Mouse (Mus musculus): ENCODE data around the gene Ccl28. TPM values are rescaled to one million over a fixed set of nuclear protein-coding genes. Genes with fewer than 3 reads are reported as not detected.
"Not testable (repeated sequence)": the region's sequence is repeated elsewhere in the genome, so short reads cannot be mapped to it uniquely, and the experiment has no call there.

Gene Ccl28
- 1 to 10 TPM in 1 of 2 experiments, under 1 TPM in 1; 0.84 to 1.1 TPM for total RNA-seq (2021)
- long read RNA-seq, experiment 1, result 0 reads
- long read RNA-seq, experiment 2, partial matches to known transcripts, result 1 of 1 reads
- long read RNA-seq, experiment 2, other reads (novel, unspliced or antisense), result 0 of 1 reads

DNA sequence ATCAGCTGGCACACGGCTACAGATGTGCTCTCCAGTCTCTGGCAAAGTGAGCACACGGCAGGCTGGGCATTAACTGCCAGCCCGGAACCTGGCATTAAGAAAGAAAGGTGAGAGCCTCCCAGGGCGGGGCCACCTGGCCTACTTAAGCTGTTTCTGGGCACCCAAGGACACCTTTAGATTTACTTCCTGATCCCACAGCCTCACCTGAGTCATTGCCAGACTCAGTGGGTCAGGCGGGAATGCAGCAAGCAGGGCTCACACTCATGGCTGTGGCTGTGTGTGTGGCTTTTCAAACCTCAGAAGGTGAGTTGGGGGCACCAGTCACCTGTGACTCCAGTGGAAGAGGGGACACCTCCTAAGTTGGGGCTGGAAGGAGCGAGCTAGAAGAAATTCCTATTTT lies at the start of gene Ccl28:
Gene Ccl28, plus strand, starts transcription at position 186 of the 400 bp plus-strand sequence.
- TF ChIP-seq CTCF (IDR thresholded peaks at IDR 0.05), result no peak
- no peak for DNase-seq (ENCODE audit: extremely low spot score in 1 of 2, low spot score in 2 of 2)
- intact Hi-C loops (cut with DNase I), result no loop called here

GRCm38 (mm10) chr13:119596321-119597211 lies 27.1 kb upstream of the Ccl28 start:
- intact Hi-C loops (cut with DNase I); H3K27ac ChIP-seq; H3K4me3 ChIP-seq: not testable (repeated sequence)
- DNase-seq (ENCODE audit: extremely low spot score in 1 of 2, low spot score in 2 of 2), result peak in 1 of 2 experiments; percentile 17

More for the DNA sequence above, at the start of gene Ccl28:
- H3K4me3 ChIP-seq, result no peak within 1 kb of the TSS
- H3K27ac ChIP-seq, result no peak within 1 kb of the TSS

- intact Hi-C loops (cut with DNase I); DNase-seq (ENCODE audit: extremely low spot score in 1 of 2, low spot score in 2 of 2); H3K27ac ChIP-seq; H3K4me3 ChIP-seq: not testable (repeated sequence)
Measured at GRCm38 (mm10) chr13:119598466-119598865, 25.2 kb upstream of the Ccl28 start.

DNA sequence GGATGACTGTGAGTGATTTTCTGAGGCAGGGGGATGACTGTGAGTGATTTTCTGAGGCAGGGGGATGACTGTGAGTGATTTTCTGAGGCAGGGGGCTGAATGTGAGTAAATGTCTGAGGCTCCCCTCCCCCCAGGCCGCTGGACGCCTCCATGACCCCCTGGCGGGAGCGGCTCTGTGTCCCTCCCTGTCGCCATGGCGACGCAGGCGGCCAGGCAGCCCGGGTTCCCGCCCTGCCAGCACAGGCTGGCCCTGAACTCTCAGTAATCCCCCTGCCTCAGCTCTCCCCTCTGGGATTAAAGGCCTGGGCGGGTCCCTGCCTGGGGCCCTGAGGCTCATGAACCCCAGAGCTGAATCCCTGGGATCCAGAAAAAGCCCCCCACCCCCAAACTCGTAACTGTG lies 24.6 kb upstream of the Ccl28 start:
- H3K4me3 ChIP-seq; intact Hi-C loops (cut with DNase I): not testable (repeated sequence)
- peak; percentile 20 to 44 for DNase-seq (ENCODE audit: extremely low spot score in 1 of 2, low spot score in 2 of 2)

GRCm38 (mm10) chr13:119599498-119599897 lies 24.1 kb upstream of the Ccl28 start:
- H3K4me3 ChIP-seq; DNase-seq (ENCODE audit: extremely low spot score in 1 of 2, low spot score in 2 of 2); intact Hi-C loops (cut with DNase I); H3K27ac ChIP-seq: not testable (repeated sequence)

More for the DNA sequence above, 24.6 kb upstream of the Ccl28 start:
- not testable (repeated sequence) for H3K27ac ChIP-seq

GRCm38 (mm10) chr13:119600166-119600565 lies 23.5 kb upstream of the Ccl28 start:
- H3K4me3 ChIP-seq; intact Hi-C loops (cut with DNase I); H3K27ac ChIP-seq: not testable (repeated sequence)
- DNase-seq (ENCODE audit: extremely low spot score in 1 of 2, low spot score in 2 of 2), result peak; percentile 48 to 49

DNA sequence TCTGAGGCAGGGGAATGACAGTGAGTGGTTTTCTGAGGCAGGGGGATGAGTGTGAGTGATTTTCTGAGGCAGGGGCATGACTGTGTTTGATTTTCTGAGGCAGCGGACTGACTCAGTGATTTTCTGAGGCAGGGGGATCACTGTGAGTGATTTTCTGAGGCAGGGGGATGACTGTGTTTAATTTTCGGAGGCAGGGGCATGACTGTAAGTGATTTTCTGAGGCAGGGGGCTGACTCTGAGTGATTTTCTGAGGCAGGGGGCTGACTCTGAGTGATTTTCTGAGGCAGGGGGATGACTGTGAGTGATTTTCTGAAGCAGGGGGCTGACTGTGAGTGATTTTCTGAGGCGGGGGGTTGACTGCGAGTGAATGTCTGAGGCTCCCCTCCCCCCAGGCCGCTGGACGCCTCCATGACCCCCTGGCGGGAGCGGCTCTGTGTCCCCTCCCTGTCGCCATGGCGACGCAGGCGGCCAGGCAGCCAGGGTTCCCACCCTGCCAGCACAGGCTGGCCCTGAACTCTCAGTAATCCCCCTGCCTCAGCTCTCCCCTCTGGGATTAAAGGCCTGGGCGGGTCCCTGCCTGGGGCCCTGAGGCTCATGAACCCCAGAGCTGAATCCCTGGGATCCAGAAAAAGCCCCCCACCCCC lies 20.8 kb upstream of the Ccl28 start:
- H3K27ac ChIP-seq; H3K4me3 ChIP-seq; intact Hi-C loops (cut with DNase I): not testable (repeated sequence)
- DNase-seq (ENCODE audit: extremely low spot score in 1 of 2, low spot score in 2 of 2), result peak; percentile 45 to 49

DNA sequence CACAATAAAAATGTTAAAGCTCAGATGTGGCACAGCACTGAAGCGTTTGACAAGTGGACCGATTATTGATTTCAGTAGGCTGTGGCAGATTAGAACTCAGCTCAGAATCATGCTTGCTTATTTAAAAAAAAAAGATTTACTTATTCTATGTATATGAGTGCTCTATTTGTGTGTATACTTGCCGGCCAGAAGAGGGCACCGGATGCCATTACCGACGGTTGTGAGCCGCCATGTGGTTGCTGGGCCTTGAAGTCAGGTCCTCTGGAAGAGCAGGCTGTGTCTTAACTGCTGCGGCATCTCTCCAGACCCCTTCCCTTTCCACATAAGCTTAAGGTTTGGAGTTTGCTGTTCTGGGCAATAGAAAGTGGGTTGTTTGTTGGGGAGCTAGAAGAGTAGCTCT lies 19.7 kb upstream of the Ccl28 start:
- intact Hi-C loops (cut with DNase I), result not testable (repeated sequence)

DNA sequence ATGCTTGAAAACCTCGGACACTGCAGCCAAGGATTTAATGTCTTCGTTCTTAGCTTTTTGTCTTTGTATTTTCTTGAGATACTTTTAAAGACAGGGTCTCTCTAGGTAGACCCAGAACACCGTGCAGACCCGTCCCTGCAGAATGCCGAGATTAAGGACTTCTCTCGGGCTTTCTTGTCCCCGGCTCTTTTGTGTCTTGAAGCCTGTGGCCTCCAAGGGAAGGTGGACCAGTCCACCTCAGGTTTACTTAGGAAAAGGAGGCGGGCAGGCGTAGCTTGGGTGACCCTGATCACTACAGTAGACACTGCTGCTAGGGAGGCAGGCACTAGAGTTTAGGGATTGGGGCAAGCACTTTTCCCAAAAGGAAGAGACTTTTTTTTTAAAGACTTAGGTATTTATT lies 19.3 kb upstream of the Ccl28 start:
- DNase-seq (ENCODE audit: extremely low spot score in 1 of 2, low spot score in 2 of 2); intact Hi-C loops (cut with DNase I); H3K4me3 ChIP-seq; H3K27ac ChIP-seq: not testable (repeated sequence)

More for the DNA sequence above, 19.7 kb upstream of the Ccl28 start:
- not testable (repeated sequence) for DNase-seq (ENCODE audit: extremely low spot score in 1 of 2, low spot score in 2 of 2); H3K4me3 ChIP-seq; H3K27ac ChIP-seq

GRCm38 (mm10) chr13:119618841-119619240 lies 4.8 kb upstream of the Ccl28 start:
- no peak for TF ChIP-seq CTCF (IDR thresholded peaks at IDR 0.05)
- H3K4me3 ChIP-seq, result no peak overlapping the region

DNA sequence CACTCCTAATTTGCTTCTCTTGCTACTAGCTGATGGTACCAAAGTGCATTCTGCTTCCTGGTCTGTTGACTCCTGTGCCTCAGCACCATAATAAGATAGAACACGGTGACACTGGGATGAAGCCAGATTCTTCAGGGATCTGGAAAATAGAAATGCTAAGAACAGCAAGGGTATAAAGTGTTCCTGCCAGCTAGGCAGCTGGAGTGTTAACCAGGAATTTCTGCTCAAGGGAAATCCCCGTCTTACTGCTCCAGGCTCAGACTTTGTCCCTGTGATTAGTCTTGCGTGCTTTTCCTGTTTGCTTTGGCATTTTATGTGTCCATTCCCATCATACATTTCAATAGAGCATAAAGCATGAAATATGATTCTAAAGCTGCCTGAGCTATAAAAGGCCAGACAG lies 3.9 kb upstream of the Ccl28 start:
- DNase-seq (ENCODE audit: extremely low spot score in 1 of 2, low spot score in 2 of 2), result no peak
- H3K27ac ChIP-seq, result no peak overlapping the region
- no peak for TF ChIP-seq CTCF (IDR thresholded peaks at IDR 0.05)
- no peak overlapping the region for H3K4me3 ChIP-seq
- intact Hi-C loops (cut with DNase I), result no loop called here

More at GRCm38 (mm10) chr13:119618841-119619240, 4.8 kb upstream of the Ccl28 start:
- no peak for DNase-seq (ENCODE audit: extremely low spot score in 1 of 2, low spot score in 2 of 2)
- intact Hi-C loops (cut with DNase I), result no loop called here
- no peak overlapping the region for H3K27ac ChIP-seq

DNA sequence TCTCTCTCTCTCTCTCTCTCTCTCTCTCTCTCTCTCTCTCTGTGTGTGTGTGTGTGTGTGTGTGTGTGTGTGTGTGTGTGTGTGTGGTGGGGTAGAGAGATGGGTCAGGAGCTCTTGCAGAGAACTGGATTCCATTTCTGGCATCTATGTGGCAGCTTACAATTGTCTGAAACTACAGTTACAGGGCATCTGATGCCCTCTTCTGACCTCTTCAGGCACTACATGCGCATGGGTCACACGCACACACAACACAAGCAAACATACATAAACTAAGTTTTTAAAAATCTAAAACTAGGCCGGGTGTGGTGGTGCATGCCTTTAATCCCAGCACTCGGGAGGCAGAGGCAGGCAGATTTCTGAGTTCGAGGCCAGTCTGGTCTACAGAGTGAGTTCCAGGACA lies 2.3 kb downstream of the Ccl28 start:
- intact Hi-C loops (cut with DNase I), result not testable (repeated sequence)

More for the DNA sequence above, 2.3 kb downstream of the Ccl28 start:
- peak; percentile 37 for TF ChIP-seq CTCF (IDR thresholded peaks at IDR 0.05)
- not testable (repeated sequence) for DNase-seq (ENCODE audit: extremely low spot score in 1 of 2, low spot score in 2 of 2); H3K27ac ChIP-seq; H3K4me3 ChIP-seq
